Mouse (Mus musculus) C2C12 (cell line): ENCODE results near the gene Hcfc2. TPM values are rescaled to one million over a fixed set of nuclear protein-coding genes. Genes with fewer than 3 reads are reported as not detected.

ENCODE experiments used
- H3K27me3 ChIP-seq: one replicate; pipeline ENCODE4 v1.6.1; 2011; ENCODE audit not compliant: control insufficient read depth, insufficient read depth, insufficient read length
- H3K36me3 ChIP-seq: one replicate; pipeline ENCODE4 v1.6.1; 2011; ENCODE audit not compliant: control insufficient read depth, insufficient read depth
- H3K4me3 ChIP-seq: one replicate; pipeline ENCODE4 v1.5.1; 2011; ENCODE audit warnings: mild to moderate bottlenecking, control low read depth; ENCODE audit not compliant: poor library complexity, insufficient read depth, severe bottlenecking
- H3K79me2 ChIP-seq: one replicate; pipeline ENCODE4 v1.6.1; 2011; ENCODE audit not compliant: control insufficient read depth, insufficient read depth
- H3K79me3 ChIP-seq: one replicate; pipeline ENCODE4 v1.6.1; 2011; ENCODE audit warnings: low read depth, control low read depth
- H3ac ChIP-seq: one replicate; pipeline ENCODE3; 2011; ENCODE audit warnings: low read depth; ENCODE audit not compliant: control insufficient read depth, insufficient read length
- CEBPB ChIP-seq: IDR thresholded peaks from one replicate; pipeline ENCODE4 v1.6.1; 2011; ENCODE audit warnings: low read depth, mild to moderate bottlenecking, control low read depth, moderate library complexity
- CTCF ChIP-seq: IDR thresholded peaks from one replicate; pipeline ENCODE4 v1.5.1; 2011; ENCODE audit not compliant: control insufficient read depth, insufficient read depth, insufficient read length
- FOSL1 ChIP-seq: IDR thresholded peaks from one replicate; pipeline ENCODE4 v1.8.0; 2011; ENCODE audit warnings: mild to moderate bottlenecking, low read length; ENCODE audit not compliant: poor library complexity, insufficient read depth, severe bottlenecking
- MAX ChIP-seq: IDR thresholded peaks from one replicate; pipeline ENCODE4 v1.6.1; 2011; ENCODE audit warnings: mild to moderate bottlenecking, control low read depth
- MYOD1 ChIP-seq: IDR thresholded peaks from one replicate; pipeline ENCODE4 v1.6.1; 2011; ENCODE audit warnings: low read depth; ENCODE audit not compliant: control insufficient read depth, insufficient read length
- MYOG ChIP-seq: IDR thresholded peaks from one replicate; pipeline ENCODE4 v1.6.1; 2011; ENCODE audit not compliant: control insufficient read depth, insufficient read length; ENCODE audit errors: extremely low read depth
- USF1 ChIP-seq: IDR thresholded peaks from one replicate; pipeline ENCODE4 v1.6.1; 2011; ENCODE audit warnings: low read depth, mild to moderate bottlenecking, control low read depth, moderate library complexity
- polyA plus RNA-seq: library from polyadenylated mRNA; unstranded; fragments of >200 nt; fragmentation: generic; extraction: Trizol; gene quantifications from one replicate; pipeline ENCODE4 v1.2.1, GENCODE M21; 2012; ENCODE audit warnings: missing spikeins

Hcfc2 gene
- polyA plus RNA-seq, 1 experiment: 9.7 TPM

- no peaks in the 10 kb centered on the region for H3K36me3 ChIP-seq
- no peaks in the 10 kb centered on the region for H3K79me2 ChIP-seq
- H3K27me3 ChIP-seq: no peaks in the 10 kb centered on the region
- no peak overlapping the region for H3ac ChIP-seq
- no peak overlapping the region for H3K4me3 ChIP-seq
- no peaks in the 10 kb centered on the region for H3K79me3 ChIP-seq
- TF ChIP-seq CTCF (no peak), FOSL1 (no peak), MAX (no peak), USF1 (no peak)
Observed at GRCm38 (mm10) chr10:82782472-82782871, 86.5 kb downstream of the Hcfc2 start.

DNA sequence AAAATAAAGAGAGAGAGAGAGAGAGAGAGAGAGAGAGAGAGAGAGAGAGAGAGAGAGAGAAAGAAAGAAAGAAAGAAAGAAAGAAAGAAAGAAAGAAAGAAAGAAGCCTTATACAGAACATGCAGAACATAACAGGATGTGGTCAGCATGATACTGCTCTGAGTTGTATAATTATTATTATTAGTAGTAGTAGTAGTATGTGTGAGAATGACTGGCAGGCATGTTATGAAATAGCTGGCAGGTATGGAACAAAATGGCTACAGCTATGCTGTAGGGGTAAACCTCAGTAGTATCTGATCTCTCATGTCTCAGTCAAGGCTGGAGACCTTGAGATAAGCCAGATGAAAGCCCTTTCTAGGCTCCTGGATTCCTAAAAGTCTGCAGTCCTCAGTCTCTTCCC, 93.2 kb downstream of the Hcfc2 start:
- Histone ChIP-seq H3K27me3 (no peaks in the 10 kb centered on the region), H3ac (no peak overlapping the region), H3K36me3 (no peaks in the 10 kb centered on the region), H3K4me3 (no peak overlapping the region), H3K79me3 (no peaks in the 10 kb centered on the region), H3K79me2 (no peaks in the 10 kb centered on the region)
- no peak for TF ChIP-seq CEBPB
- no peak for TF ChIP-seq MAX
- no peak for TF ChIP-seq MYOG
- no peak for TF ChIP-seq FOSL1
- no peak for TF ChIP-seq CTCF
- TF ChIP-seq MYOD1: no peak
- no peak for TF ChIP-seq USF1

DNA sequence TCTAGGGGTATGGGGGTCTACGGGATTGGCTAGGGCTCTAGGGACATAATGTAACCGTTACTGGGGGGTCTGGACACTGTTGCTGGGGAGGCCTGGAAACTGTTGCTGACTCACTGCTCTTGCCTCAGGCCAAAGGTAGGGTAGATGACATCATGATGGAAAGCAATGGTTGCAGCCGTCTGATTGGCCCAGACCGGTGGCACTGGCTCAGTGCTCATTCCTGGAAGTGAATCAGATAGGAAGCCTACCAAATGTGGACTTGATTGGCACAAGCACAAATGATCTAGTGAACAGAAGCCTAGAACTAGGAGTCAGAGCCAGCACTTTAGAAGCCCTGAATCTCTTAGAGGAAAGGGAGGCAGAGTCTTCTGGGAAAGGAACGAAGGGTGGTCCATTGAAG, 94.5 kb downstream of the Hcfc2 start:
- no peak for TF ChIP-seq MAX
- peak; percentile 29 for TF ChIP-seq CEBPB
- no peak for TF ChIP-seq MYOD1
- no peak overlapping the region for H3K4me3 ChIP-seq
- H3ac ChIP-seq: no peak overlapping the region
- no peaks in the 10 kb centered on the region for H3K79me3 ChIP-seq
- no peaks in the 10 kb centered on the region for H3K27me3 ChIP-seq
- no peaks in the 10 kb centered on the region for H3K79me2 ChIP-seq
- no peaks in the 10 kb centered on the region for H3K36me3 ChIP-seq

- Histone ChIP-seq H3K4me3 (no peak overlapping the region), H3K27me3 (no peaks in the 10 kb centered on the region), H3K36me3 (no peaks in the 10 kb centered on the region), H3K79me2 (no peaks in the 10 kb centered on the region), H3K79me3 (no peaks in the 10 kb centered on the region), H3ac (no peak overlapping the region)
- no peak for TF ChIP-seq CTCF
- TF ChIP-seq USF1: no peak
- TF ChIP-seq MYOD1: no peak
Observed at GRCm38 (mm10) chr10:82791713-82792112, 95.8 kb downstream of the Hcfc2 start.

Other genes starting within 250 kb of the Hcfc2 start
- not detected for gene Gm1553, start 203.5 kb upstream of the Hcfc2 start, polyA plus RNA-seq
- gene 1190007I07Rik, start 72.9 kb upstream of the Hcfc2 start, polyA plus RNA-seq: 16.6 TPM
- gene Tdg, start 66.3 kb upstream of the Hcfc2 start, polyA plus RNA-seq: 18.5 TPM
- gene Glt8d2, start 5.5 kb upstream of the Hcfc2 start, polyA plus RNA-seq: 2.0 TPM
- 11.9 TPM for gene Nfyb, start 68.0 kb downstream of the Hcfc2 start, polyA plus RNA-seq
- gene Txnrd1, start 137.8 kb downstream of the Hcfc2 start, polyA plus RNA-seq: 172 TPM
- gene Eid3, start 170.5 kb downstream of the Hcfc2 start, polyA plus RNA-seq: 1.3 TPM